Mouse (Mus musculus) kidney, embryonic 14.5 days (tissue): ENCODE data around the gene Ociad2. TPM values are rescaled to one million over a fixed set of nuclear protein-coding genes. Genes with fewer than 3 reads are reported as not detected.
A peak's percentile ranks its signal among the peaks of the same experiment; 100 is the strongest.

ENCODE experiments used
- ATAC-seq: fragments of 200-750 bp; cut with Nextera tagmentation; 2 replicates; pipeline ENCODE4 v1.8.0; 2017; ENCODE audit warnings: moderate number of reproducible peaks, mild to moderate bottlenecking, moderate TSS enrichment, moderate library complexity; ENCODE audit not compliant: low FRiP score, low TSS enrichment
- H3K27ac ChIP-seq: fragments of 300-500 bp; sonication (generic); 2 replicates; pipeline ENCODE4 v1.5.1; 2014; ENCODE audit warnings: low read depth, mild to moderate bottlenecking, low read length, moderate library complexity, mixed read lengths
- H3K27me3 ChIP-seq: fragments of 300-500 bp; sonication (generic); 2 replicates; pipeline ENCODE4 v1.6.1; 2014; ENCODE audit warnings: mild to moderate bottlenecking, low read length; ENCODE audit not compliant: control insufficient read depth, insufficient read depth
- H3K36me3 ChIP-seq: fragments of 300-500 bp; sonication (generic); 2 replicates; pipeline ENCODE4 v1.6.1; 2014; ENCODE audit warnings: low read length, mixed read lengths; ENCODE audit not compliant: control insufficient read depth, insufficient read depth
- H3K4me1 ChIP-seq: fragments of 300-500 bp; sonication (generic); 2 replicates; pipeline ENCODE4 v1.6.1; 2014; ENCODE audit warnings: low read length, mixed read lengths; ENCODE audit not compliant: control insufficient read depth, insufficient read depth
- H3K4me2 ChIP-seq: fragments of 300-500 bp; sonication (generic); replicated peaks from 2 replicates; pipeline ENCODE4 v1.6.1; 2014; ENCODE audit warnings: low read depth, mild to moderate bottlenecking, low read length
- H3K4me3 ChIP-seq: fragments of 300-500 bp; sonication (generic); 2 replicates; pipeline ENCODE4 v1.5.1; 2014; ENCODE audit warnings: mild to moderate bottlenecking, low read length
- H3K9ac ChIP-seq: fragments of 300-500 bp; sonication (generic); 2 replicates; pipeline ENCODE4 v1.6.1; 2014; ENCODE audit warnings: low read depth, mild to moderate bottlenecking, low read length, moderate library complexity
- H3K9me3 ChIP-seq: fragments of 300-500 bp; sonication (generic); 2 replicates; pipeline ENCODE4 v1.6.1; 2016; ENCODE audit warnings: low read length; ENCODE audit not compliant: control insufficient read depth
- WGBS: fragments of 180-500 bp; shearing (Covaris S2); extraction: QIAGEN DNeasy Blood & Tissue Kit; methylation state at CpG from one replicate; pipeline ENCODE4 v1.1.7; 2014; 5-methylcytosine and 5-hydroxymethylcytosine counted together
- polyA plus RNA-seq: library from polyadenylated mRNA; unstranded; fragments of >200 nt; fragmentation: Nextera tagmentation; extraction: Ambion mirVana; gene quantifications from 2 replicates; pipeline ENCODE4 v1.2.1, GENCODE M21; 2014

Gene Ociad2
- polyA plus RNA-seq, 1 experiment from 2014 or later, result 10.0 TPM

DNA sequence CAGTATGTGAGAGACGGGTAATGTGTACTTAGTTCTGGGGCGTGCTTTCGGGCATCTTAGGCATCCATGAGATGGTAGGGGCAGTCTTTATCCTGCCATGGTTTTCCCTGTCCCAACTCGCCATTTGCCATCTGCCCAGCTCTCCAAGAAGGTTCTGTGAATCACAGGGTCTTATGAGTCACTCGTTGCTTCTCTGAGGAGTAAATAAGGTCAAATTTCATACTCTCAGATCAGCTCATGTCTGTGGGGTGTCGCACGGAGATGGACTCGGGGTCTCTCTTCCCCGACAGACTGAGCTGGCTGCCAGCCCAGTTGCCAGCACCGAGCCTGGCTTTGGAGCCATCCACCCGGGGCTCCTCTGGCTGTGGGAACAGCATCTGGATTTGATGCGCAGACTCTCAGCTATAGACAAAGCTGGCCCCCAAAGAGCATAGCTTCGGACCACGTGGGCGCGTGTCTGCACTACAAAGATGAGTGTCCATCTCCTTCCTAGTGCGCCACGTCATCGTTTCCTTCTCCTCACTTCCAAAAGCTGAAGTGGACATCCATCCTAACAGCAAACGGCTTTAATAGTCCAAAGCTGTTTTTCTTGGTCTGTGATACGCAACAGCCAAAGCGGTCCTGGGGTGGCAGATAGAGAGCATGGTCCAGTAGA is 2.0 kb upstream of the Ociad2 start:
- Histone ChIP-seq H3K9me3 (no peaks in the 10 kb centered on the region), H3K4me1 (0 out of 2 replicates have a peak, but pooled peaks cover 2% of the 10 kb centered on the region), H3K4me2 (no peak overlapping the region), H3K9ac (no peak overlapping the region), H3K36me3 (no peaks in the 10 kb centered on the region), H3K4me3 (no peak overlapping the region), H3K27ac (no peak overlapping the region), H3K27me3 (no peaks in the 10 kb centered on the region; the same call in 1 of the 2 replicates)
- WGBS, result 89% methylated on average over 22 of the region's 22 CpGs
- no peak for ATAC-seq

DNA sequence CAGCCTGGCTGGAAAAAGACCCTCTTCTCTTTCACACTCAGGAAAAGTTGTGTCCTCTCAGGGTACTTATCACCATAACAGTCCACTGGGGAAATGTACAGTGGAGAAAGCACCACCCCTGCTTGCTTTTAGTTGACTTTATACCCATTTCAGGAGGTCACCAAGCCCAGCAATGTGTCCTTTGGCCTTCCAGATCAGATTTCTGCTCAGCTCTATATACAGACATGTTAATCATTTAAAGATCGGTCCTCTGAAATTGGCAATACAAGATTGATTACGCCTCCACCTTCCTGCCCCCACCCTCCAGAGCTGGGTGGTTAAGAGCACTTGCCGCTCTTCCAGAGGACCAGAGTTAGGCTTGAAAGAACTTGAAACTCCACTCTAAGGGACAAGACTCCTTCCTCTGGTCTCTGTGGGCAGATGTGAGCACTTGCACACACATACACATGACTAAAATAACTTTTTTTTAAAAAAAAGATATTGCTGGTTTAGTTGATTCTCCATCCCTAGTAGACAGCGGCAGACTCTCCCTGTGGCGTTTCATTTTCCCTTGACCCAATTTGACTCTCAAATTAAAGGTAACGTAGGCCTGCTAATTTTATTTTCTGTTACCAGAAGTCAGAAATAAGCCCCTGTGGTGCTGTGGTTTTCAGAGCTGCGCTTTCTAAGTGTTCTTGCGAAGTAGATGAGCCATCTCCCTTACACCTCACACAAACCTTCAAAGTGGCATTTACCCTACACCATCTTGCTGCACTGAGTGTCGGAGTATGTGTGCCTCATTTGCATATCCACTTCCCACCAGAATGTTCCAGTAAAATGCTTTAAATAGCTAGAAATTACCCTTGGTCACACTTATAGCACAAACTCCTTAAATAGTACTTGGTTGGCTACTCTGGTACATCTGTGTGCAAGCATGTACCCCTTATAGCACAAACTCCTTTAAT is 777 bp downstream of the Ociad2 start:
- Histone ChIP-seq H3K9ac (no peak overlapping the region), H3K4me1 (0 out of 2 replicates have a peak, but pooled peaks cover 4% of the 10 kb centered on the region), H3K36me3 (no peaks in the 10 kb centered on the region), H3K4me3 (no peak overlapping the region), H3K27ac (no peak overlapping the region), H3K9me3 (no peaks in the 10 kb centered on the region), H3K4me2 (no peak overlapping the region), H3K27me3 (peaks cover 2% of the 10 kb centered on the region; the same call in 1 of the 2 replicates)
- ATAC-seq, result no peak
- 90% methylated on average over 9 of the region's 9 CpGs for WGBS

DNA sequence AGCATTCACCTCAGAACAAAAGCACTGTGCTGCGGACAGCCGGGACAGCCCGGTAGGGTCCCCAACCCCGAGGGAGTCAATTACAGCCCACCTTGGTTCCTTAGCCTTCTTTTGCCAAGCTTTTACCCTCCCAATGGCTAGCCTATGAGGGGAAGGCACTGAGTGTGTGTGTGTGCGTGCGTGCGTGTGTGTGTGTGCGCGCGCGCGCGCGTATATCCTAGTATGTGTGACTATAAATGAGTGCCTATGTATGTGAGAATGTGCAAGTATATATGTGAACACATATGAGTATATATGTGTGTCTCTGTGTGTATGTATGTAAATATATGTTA is 2.0 kb downstream of the Ociad2 start:
- Histone ChIP-seq H3K9me3 (no peaks in the 10 kb centered on the region), H3K27me3 (peaks cover 2% of the 10 kb centered on the region; the same call in 1 of the 2 replicates), H3K9ac (peak overlapping the region; percentile 66), H3K4me3 (peak overlapping the region; percentile 61), H3K27ac (no peak overlapping the region; the same call in 1 of the 2 replicates), H3K36me3 (no peaks in the 10 kb centered on the region), H3K4me2 (peak overlapping the region; percentile 89), H3K4me1 (0 out of 2 replicates have a peak, but pooled peaks cover 4% of the 10 kb centered on the region)
- ATAC-seq, result 0 out of 2 replicates have a peak, but pooled peaks have one; percentile 36
- WGBS, result 50% methylated on average over 14 of the region's 14 CpGs

DNA sequence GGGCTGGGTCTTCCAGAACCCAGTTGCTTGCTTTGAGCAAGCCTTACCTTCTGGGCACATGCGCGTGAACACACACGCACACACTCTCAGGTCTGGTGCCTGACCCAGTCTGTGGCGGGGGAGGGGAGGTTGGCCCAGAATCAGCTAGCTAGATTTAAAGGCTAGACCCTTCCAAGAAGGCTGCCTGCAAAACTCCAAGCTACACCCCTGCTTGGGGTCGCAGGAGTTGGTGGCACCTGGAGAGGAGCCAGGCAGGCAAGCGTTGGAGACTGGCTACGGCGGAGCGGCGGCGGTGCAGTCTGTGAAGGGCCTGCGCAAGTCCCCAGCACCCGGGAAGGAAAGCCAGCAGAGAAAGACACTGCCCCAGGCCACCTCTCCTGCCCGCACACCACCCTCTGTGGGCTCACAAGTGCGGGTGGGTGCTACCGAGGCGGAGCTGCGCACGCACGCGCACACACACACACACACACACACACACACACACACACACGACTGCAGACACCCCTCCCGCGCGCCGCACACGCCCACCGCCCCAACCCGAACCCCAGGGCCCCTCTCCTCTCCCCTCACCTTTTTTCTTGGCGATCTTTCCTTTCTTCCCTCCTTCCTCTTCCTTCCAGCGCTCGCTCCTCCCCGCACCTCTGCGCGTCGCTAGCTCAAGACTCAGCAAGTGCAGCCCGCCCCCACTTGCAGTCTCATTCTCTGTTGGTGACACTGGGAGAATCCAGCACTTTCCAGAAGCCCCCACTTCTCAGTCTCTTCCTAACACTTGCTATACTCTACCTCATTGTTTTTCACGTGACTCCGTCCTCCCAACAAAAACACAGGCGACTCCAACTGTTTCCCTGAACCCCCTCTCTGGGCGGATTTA is 2.6 kb downstream of the Ociad2 start:
- Histone ChIP-seq H3K27ac (no peak overlapping the region; the same call in 1 of the 2 replicates), H3K27me3 (peaks cover 2% of the 10 kb centered on the region; the same call in 1 of the 2 replicates), H3K4me1 (0 out of 2 replicates have a peak, but pooled peaks cover 4% of the 10 kb centered on the region), H3K9me3 (no peaks in the 10 kb centered on the region), H3K36me3 (no peaks in the 10 kb centered on the region), H3K4me2 (peak overlapping the region; percentile 89), H3K4me3 (peak overlapping the region; percentile 61), H3K9ac (peak overlapping the region; percentile 66)
- peak; percentile 66; the same call in 1 of the 2 replicates for ATAC-seq
- WGBS, result 4% methylated on average over 39 of the region's 41 CpGs

DNA sequence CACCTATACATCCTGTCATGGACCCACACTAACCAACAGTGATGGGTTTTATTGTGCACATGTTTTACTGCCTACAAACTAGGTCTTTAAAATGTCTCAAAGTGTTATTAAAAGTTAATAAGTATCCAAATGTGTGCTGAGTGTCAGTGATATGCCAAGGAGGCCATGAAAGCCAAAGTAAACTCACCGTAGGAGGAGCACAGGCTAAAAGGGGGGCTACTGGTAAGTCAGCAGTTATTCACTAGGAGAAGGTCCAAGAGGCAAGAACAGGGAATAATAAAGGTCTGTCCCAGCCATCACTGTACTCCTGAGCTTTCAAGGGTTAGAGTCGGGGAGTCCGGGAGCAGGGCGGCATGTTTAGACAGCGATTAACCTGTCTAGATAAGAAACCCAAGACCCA is 4.4 kb downstream of the Ociad2 start:
- 35% methylated on average over 5 of the region's 5 CpGs for WGBS
- H3K27ac ChIP-seq, result no peak overlapping the region
- H3K27me3 ChIP-seq, result 0 out of 2 replicates have a peak, but pooled peaks cover 2% of the 10 kb centered on the region
- H3K4me2 ChIP-seq, result no peak overlapping the region
- H3K4me3 ChIP-seq, result no peak overlapping the region
- ATAC-seq, result no peak
- H3K36me3 ChIP-seq, result no peaks in the 10 kb centered on the region
- no peaks in the 10 kb centered on the region for H3K9me3 ChIP-seq
- no peak overlapping the region for H3K9ac ChIP-seq
- H3K4me1 ChIP-seq, result 0 out of 2 replicates have a peak, but pooled peaks cover 4% of the 10 kb centered on the region

DNA sequence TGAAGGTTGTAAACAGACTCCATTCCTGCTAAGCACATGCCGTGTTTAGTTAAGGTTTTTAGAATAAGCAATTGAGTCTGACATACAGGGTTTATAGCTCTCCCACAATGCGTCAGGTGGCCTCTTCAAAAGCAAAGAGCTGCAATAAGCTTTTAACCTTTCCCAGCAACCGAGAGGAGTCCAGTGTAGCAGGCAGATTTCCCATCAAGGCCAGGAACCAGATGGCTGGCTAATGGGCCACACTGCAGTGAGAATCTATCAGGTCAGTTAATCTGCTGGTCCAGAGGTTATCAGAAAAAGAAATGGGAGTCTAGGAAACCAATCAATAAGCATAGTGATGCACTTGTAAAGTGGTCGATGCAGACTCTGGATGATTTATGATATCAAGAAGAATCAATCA is 9.8 kb downstream of the Ociad2 start:
- H3K27me3 ChIP-seq, result no peaks in the 10 kb centered on the region
- H3K9me3 ChIP-seq, result no peaks in the 10 kb centered on the region
- no peak for ATAC-seq
- no peak overlapping the region for H3K9ac ChIP-seq
- WGBS, result 18% methylated on average over 4 of the region's 4 CpGs
- no peaks in the 10 kb centered on the region for H3K36me3 ChIP-seq
- H3K4me3 ChIP-seq, result no peak overlapping the region
- no peak overlapping the region for H3K27ac ChIP-seq
- no peaks in the 10 kb centered on the region for H3K4me1 ChIP-seq
- no peak overlapping the region for H3K4me2 ChIP-seq

DNA sequence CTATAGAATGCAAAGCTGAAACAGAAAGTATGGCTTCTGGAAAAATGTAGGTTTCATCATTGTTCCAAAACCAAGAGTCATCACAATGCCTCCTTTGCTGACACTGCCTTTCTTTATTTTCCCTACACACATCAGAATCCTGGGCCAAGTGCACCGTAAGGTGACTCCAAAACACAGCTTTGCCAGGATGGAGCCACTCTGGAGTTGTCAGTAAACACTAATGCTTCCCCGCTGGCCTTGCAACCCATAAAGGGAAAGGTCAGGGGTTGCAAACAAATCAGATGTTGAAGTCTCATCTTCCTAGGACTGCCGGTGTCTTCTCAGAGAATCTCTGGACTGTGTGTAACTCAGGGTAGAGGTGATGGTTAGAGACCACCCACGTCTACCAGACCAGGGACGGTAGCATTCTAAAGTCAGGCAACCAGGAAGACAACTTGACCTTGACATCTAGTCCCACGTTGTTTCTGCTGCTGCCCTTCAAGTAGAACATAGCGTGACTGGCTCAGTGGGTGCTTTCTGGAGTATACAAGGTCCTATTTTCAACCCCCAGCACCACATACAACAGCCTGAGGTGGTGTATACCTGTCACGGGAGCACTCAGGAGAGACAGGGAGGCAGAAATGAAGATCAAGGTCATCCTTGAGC is 16.2 kb downstream of the Ociad2 start:
- H3K4me1 ChIP-seq, result no peaks in the 10 kb centered on the region
- WGBS, result 53% methylated on average over 8 of the region's 8 CpGs
- no peaks in the 10 kb centered on the region for H3K9me3 ChIP-seq
- H3K27me3 ChIP-seq, result no peaks in the 10 kb centered on the region
- no peak for ATAC-seq
- no peak overlapping the region for H3K27ac ChIP-seq
- H3K4me2 ChIP-seq, result no peak overlapping the region
- no peaks in the 10 kb centered on the region for H3K36me3 ChIP-seq
- H3K4me3 ChIP-seq, result no peak overlapping the region
- no peak overlapping the region for H3K9ac ChIP-seq

DNA sequence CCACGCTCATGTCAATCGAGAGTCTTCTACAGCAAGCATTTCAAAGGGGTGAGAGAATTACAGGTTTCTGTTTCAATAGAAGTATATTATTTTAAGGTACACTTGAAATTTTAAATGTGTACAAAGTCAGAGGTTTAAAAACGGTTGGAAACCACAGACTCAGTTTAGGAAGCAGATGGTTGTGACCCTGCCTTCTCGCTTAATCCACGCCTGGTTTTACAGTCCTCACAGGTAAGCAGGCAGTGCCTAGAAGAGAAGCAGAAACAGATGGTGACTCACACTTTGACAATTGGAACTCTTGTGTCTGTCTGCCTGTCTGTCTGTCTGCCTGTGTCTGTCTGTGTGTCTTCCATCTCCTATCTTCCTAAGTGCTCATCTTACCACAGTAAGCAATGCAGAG is 17.2 kb downstream of the Ociad2 start:
- no peaks in the 10 kb centered on the region for H3K27me3 ChIP-seq
- H3K4me2 ChIP-seq, result no peak overlapping the region
- no peak overlapping the region for H3K4me3 ChIP-seq
- no peak overlapping the region for H3K9ac ChIP-seq
- no peak overlapping the region for H3K27ac ChIP-seq
- H3K9me3 ChIP-seq, result no peaks in the 10 kb centered on the region
- H3K36me3 ChIP-seq, result no peaks in the 10 kb centered on the region
- WGBS, result 78% methylated on average over 5 of the region's 5 CpGs
- no peaks in the 10 kb centered on the region for H3K4me1 ChIP-seq
- ATAC-seq, result no peak
